ENCODE assay signal across 8 mouse cellular contexts in genomic region chr7:46710390-46710844, GRCm38 (mm10). TPM values are rescaled to one million over a fixed set of nuclear protein-coding genes. Genes with fewer than 3 reads are reported as not detected.
DNase-seq lines count a peak whose midpoint lies in the region; ATAC-seq and TF ChIP-seq lines count a peak whose summit lies in the region.

Gene Saal1, minus strand, starts transcription at chr7:46710680.

- peak within 1 kb of the TSS; percentile 62 for H3K4me2 ChIP-seq in forebrain, embryonic 13.5 days
- H3K4me2 ChIP-seq in neural tube, embryonic 15.5 days, result peak within 1 kb of the TSS; percentile 61

- 2% methylated on average over 38 of the region's 38 CpGs for WGBS in forebrain, embryonic 13.5 days
- WGBS in large intestine, adult 2 months, result under 1% methylated on average over 38 of the region's 38 CpGs
- under 1% methylated on average over 38 of the region's 38 CpGs for WGBS in neural tube, embryonic 15.5 days

- intact Hi-C loops in heart, postnatal 10 days (cut with DNase I), result loop anchor here (10.0 kb wide), 1 partner anchor 304 kb away; no protein-coding TSS in a partner anchor

- peak within 1 kb of the TSS; percentile 94 for H3K4me3 ChIP-seq in E14TG2a.4 (replicated peaks; ENCODE audit: low read length)
- H3K4me3 ChIP-seq in forebrain, embryonic 13.5 days, result peak within 1 kb of the TSS; percentile 82
- peak within 1 kb of the TSS; percentile 86 for H3K4me3 ChIP-seq in neural tube, embryonic 15.5 days (replicated peaks)

- no peak for TF ChIP-seq CTCF in E14TG2a.4 (conservative IDR thresholded peaks at IDR 0.05; ENCODE audit: low read length)

- peak within 1 kb of the TSS; percentile 72; the same call in 1 of the 2 replicates for H3K27ac ChIP-seq in forebrain, embryonic 13.5 days
- H3K27ac ChIP-seq in neural tube, embryonic 15.5 days (replicated peaks), result peak within 1 kb of the TSS; percentile 84

- H3K27me3 ChIP-seq in E14TG2a.4 (ENCODE audit: insufficient read depth, low read length), result no peaks in the 10 kb centered on the region
- 0 out of 2 replicates have a peak, but pooled peaks cover 2% of the 10 kb centered on the region for H3K27me3 ChIP-seq in forebrain, embryonic 13.5 days
- no peaks in the 10 kb centered on the region for H3K27me3 ChIP-seq in neural tube, embryonic 15.5 days (replicated peaks)

- peaks cover 27% of the 10 kb centered on the region for H3K36me3 ChIP-seq in E14TG2a.4 (ENCODE audit: insufficient read depth, low read length)
- H3K36me3 ChIP-seq in forebrain, embryonic 13.5 days (ENCODE audit: poor library complexity, severe bottlenecking), result peaks cover 24% of the 10 kb centered on the region
- H3K36me3 ChIP-seq in neural tube, embryonic 15.5 days, result peaks cover 19% of the 10 kb centered on the region

- no peaks in the 10 kb centered on the region for H3K9me3 ChIP-seq in E14TG2a.4 (ENCODE audit: low read length)
- H3K9me3 ChIP-seq in forebrain, embryonic 13.5 days (replicated peaks), result no peaks in the 10 kb centered on the region
- H3K9me3 ChIP-seq in neural tube, embryonic 15.5 days (replicated peaks), result no peaks in the 10 kb centered on the region

- peak; percentile 97 for ATAC-seq in forebrain, embryonic 13.5 days
- ATAC-seq in neural tube, embryonic 15.5 days (ENCODE audit: low FRiP score), result peak; percentile 97

- peak within 1 kb of the TSS; percentile 95 for H3K9ac ChIP-seq in forebrain, embryonic 13.5 days
- H3K9ac ChIP-seq in neural tube, embryonic 15.5 days (replicated peaks), result peak within 1 kb of the TSS; percentile 73

- peak; percentile 88 for DNase-seq in c-Kit-positive CD71-positive TER-119-positive erythroid progenitor cells, embryonic 14.5 days (ENCODE audit: low spot score)
- peak; percentile 83 to 92 for DNase-seq in heart, postnatal 10 days
- peak; percentile 67 for DNase-seq in large intestine, adult 2 months (ENCODE audit: low read depth, low spot score)
- peak; percentile 74 to 81 for DNase-seq in lung, adult 18-20 months
- peak; percentile 87 for DNase-seq in testis, postnatal 14 days (ENCODE audit: low spot score)

- 0 out of 2 replicates have a peak, but pooled peaks cover 7% of the 10 kb centered on the region for H3K4me1 ChIP-seq in E14TG2a.4 (replicated peaks; ENCODE audit: low read depth, low read length)
- peaks cover 10% of the 10 kb centered on the region for H3K4me1 ChIP-seq in forebrain, embryonic 13.5 days
- peaks cover 8% of the 10 kb centered on the region for H3K4me1 ChIP-seq in neural tube, embryonic 15.5 days

RNA-seq across cellular contexts. Expression of gene Saal1, which starts in this region (rescaled TPM):
- 28.1 and 29.2 TPM in 2 replicates for polyA plus RNA-seq in forebrain, embryonic 13.5 days (2015; fragmentation: Nextera tagmentation; extraction: Ambion mirVana)
- total RNA-seq in heart, postnatal 10 days (2021), result 1 to 10 TPM; 5.0 to 5.9 TPM
- 5.1 and 6.0 TPM in 2 replicates for polyA plus RNA-seq in large intestine, adult 2 months (2012; rRNA removed)
- 12.7 and 17.3 TPM in 2 replicates for polyA plus RNA-seq in neural tube, embryonic 15.5 days (2015; fragmentation: Nextera tagmentation; extraction: Ambion mirVana)

Comparison
In these comparisons a context has a peak if more than half of its experiments do, and no peak if none do; other contexts are left out.
1. Peak in every context shown above with its lines: DNase-seq, ATAC-seq, H3K4me3 ChIP-seq and H3K27ac ChIP-seq.